Mouse (Mus musculus): Measurements from ENCODE around the gene Ccdc88c.

Ccdc88c gene

DNA sequence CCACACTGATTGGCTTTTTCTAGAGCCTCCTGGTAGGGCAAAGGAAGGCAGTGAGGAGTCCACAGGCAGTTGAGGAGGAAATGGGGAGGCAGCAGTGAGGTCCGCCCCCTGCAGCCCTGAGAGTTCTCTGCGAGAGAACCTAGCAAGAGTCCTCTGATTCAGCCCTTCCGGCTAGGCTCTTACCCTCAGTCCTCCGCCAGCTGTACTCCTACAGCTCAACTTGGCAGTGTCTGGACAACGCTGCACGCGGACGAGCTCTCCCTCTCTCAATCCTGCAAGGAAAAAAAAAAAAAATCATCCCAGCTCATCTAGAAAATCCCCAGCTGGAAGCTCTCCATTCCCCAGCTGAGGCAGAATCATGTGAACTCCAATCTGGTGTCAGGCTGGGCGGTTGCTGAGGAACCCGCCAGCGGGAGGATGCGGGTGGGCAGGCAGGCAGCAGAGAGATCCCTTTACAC lies 141.0 kb downstream of the Ccdc88c start:
- DNase-seq (ENCODE audit: extremely low read depth, insufficient read length, low spot score): no peak

DNA sequence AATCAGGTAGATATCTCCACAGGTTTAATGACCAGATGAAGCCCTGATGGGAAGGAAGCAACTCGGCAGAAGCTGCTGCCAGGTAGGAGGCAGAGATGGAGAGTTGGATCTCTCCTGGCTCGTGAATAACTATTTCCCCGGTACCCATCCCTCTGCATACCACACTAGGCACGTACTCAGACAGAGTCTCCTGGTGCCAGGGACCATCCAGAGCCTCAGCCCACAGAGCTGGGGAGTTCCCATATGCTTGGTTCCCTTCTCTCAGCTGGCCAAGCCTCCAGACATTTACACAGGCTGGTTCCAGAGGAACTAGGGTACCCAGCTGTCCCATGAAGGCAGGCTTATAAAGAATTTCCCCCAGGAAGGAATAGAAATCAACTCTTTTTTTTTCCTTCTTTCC lies 142.0 kb downstream of the Ccdc88c start:
- DNase-seq (ENCODE audit: extremely low read depth, insufficient read length, low spot score): no peak

DNA sequence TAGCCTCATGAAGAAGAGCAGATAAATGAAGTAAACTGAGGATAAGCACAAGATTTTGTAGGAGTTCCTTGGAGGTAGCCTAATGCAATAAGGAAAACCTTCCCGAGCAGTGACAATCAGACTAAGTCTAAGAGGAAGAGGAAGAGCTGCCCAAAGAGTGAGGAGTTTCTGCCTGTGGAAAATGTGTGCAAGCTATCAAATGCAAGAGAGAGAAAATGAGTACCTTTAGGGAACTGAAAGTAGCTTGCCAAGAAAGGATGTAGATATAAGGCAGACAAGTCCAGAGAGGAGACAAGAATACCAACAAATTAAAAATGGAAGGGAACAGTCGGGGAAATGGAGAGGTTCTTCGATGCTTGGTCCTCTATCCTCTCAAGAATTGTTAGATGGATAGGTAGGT lies 143.3 kb downstream of the Ccdc88c start:
- no peak for DNase-seq (ENCODE audit: extremely low read depth, insufficient read length, low spot score)

DNA sequence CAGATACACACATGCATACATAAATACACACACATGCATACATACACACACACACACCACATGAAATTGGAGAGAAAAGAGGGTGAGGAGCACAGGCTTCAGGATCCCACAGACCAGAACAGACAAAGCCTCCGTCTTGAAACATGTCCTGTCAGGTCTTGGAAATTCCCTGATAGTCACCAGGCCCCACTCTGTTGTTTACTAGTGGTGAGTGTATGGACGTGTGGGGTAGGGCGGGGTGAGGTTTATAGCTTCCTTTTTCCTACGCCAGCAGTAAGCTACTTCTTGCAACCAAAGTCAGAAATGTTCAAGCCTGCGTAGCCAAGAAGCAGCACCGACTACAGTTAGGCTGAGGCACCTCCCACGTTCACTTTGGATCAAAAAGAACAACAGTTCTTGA lies 145.7 kb downstream of the Ccdc88c start:
- no peak for DNase-seq (ENCODE audit: extremely low read depth, insufficient read length, low spot score)

DNA sequence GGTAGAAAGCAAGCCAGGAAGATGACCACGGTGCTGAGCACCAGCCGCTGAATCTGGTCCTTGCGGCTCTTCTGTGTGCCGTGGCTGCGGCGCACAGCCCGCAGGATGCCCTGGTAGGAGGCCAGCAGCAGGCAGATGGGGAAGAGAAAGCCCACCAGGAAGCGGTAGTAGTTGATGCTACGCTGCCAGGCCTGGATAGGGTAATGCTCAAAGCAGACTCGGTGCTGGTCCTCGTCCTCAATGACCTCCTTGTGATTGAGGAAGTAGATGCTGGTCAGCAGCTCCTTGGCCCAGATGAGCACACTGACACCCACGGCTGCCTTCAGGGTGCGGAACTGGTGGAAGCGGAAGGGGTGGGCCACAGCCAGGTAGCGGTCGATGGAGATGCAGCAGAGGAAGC lies 150.3 kb downstream of the Ccdc88c start:
- DNase-seq (ENCODE audit: extremely low read depth, insufficient read length, low spot score): no peak

DNA sequence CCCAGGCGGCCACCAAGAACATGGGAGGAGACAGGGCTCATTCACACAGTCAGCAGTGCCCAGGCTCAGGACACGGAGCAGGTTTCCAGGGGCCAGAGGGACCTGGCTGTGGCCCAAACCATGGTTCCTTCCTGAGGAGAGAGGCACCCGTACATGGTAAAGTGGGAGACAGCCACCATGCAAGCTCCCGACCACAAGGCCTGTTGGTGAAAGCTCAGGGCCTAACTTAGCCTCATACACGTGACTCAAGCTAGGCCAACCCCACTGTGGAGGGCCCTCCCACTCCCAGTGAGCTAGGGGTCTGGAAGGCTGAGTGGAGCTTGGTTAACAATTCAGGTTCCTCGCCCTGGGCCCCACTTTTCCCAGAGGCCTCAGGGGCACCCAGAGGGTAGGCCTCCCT lies 150.9 kb downstream of the Ccdc88c start:
- no peak for DNase-seq (ENCODE audit: extremely low read depth, insufficient read length, low spot score)

DNA sequence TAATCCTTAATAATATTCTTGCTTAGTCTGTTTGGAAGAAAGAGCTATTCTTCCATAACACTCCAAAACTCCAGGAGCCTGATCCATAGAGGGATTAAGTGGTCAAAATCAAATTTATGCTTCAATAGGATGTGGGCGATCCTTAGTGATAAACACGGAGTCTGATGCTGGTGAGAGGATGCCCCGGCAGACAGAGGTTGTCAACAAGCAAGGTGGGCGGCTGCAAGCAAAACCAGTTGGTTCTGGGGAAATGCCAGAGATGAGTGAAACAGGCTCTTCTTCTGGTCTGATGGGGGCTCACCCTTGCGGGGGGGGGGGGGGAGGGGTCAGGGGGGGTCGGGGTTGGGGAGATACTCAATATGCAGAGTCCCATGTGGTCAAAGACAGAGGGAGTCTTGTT lies 152.9 kb downstream of the Ccdc88c start:
- no peak for DNase-seq (ENCODE audit: extremely low read depth, insufficient read length, low spot score)

DNA sequence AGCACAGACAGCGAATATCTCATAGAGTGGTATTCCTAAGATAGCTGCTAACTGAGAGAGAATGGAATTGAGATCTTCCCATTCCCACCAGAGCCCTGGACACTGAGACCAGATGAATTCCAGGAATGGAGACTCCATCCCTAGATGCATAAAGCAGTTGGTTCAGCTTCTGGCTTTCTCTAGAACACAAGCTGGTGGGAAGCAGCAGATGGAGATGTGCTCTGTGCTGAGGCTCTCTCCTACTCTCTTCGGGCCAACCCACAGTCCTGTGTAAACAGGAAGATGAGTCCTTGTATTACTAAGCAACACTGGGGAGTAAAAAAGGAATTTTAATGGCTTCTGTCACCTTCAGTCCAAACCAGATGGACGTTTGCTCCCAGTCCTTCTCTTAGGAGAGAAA lies 153.3 kb downstream of the Ccdc88c start:
- DNase-seq (ENCODE audit: extremely low read depth, insufficient read length, low spot score): no peak

DNA sequence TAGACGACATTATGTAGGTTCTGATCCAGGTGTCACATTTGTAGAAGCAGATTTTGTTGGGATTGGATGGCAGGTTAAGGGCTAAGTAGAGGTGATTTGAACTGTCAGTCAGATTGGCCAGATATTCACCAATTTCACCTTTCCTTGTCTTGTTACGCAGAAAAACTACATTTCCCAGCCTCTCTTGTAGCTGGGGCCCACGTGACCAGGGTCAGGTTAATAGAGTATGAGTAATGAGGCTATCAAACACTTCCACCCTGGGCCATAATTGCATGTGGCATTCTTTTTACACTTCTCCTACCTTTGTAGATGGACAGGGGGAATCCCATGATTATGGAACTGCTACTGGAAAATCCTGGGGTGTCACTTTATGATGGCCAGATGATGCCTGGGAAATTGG lies 155.2 kb downstream of the Ccdc88c start:
- DNase-seq (ENCODE audit: extremely low read depth, insufficient read length, low spot score): no peak

DNA sequence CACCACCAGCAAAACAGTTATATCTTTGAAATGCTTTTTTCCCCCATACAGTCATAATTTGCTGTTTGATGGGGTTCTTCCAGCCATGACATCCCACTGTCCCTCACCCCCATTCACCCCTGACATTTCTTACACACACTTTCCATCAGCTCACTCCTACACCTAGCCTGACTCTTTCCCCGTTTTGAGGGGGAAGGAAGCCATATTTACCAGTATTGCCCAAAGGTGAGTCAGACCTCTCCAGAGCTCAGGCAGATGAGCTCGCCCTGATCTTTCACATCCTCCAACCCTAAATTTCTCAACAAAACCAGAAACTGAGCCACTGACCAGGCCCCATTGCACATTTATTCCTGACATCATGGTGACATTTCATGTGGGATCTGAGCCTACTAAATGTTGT lies 157.0 kb downstream of the Ccdc88c start:
- no peak for DNase-seq (ENCODE audit: extremely low read depth, insufficient read length, low spot score)

DNA sequence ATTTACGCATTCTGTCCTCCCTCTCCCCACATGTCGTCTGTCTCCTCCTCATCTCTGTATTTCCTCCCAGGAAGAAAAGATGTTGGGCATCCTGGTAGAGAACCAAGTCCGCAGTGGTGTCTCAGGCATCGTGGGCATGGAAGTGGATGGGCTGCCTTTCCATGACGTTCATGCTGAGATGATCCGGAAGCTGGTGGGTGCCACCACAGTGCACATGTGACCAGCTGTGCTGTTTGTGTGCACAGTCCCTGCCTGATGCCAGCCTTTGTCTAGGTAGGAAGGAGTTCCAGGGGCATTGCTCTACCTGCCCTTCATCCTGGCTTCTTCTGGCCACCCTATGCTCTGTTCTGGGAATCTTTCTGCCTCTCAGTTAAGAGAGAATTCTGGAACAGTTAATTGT lies 157.6 kb downstream of the Ccdc88c start:
- no peak for DNase-seq (ENCODE audit: extremely low read depth, insufficient read length, low spot score)

DNA sequence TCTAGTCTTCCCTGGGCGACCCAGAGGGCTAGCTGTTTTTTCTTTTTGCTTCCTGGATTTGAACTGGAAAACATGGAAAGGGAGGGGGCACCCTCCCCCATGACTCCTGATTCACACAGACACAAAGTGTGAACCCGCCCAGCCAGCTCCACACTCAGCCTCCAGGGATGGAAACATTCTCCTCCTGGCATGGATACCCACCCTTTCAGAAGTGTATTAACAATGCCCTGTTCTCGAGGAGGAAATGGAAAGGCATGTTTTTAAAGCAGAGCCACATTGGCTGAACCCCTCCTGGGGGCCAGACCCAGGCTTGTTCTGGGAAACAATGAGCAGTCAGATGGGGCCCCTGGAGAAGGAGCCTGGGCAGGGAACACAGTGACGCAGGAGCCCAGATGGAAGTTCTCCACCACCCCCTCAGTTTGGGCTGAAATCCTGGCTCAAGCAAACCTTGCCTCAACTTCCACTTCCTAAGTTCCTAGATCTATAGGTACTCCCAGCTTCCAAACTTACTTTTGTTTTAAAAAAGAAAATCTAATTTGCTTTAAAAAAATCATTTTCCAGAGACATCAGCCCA lies 160.7 kb downstream of the Ccdc88c start:
- no peak for DNase-seq (ENCODE audit: extremely low read depth, insufficient read length, low spot score)

DNA sequence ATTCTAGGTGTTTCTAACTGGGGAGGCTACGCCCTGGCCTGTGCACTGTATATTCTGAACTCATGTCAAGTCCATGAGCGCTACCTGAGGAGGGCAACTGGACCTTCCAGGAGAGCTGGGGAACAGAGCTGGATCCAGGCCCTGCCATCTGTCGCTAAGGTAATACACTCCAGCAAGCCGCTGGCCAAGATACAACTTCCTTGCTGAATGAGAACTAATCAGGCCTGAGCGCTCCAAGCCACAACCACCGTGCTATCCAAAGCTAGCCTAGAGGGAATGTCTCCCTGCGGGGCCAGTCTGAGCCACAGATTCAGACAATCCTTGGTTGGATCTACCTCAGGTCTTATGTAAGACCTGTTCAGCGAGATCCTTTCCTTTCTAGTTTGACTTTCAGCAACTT lies 161.8 kb downstream of the Ccdc88c start:
- no peak for DNase-seq (ENCODE audit: extremely low read depth, insufficient read length, low spot score)

DNA sequence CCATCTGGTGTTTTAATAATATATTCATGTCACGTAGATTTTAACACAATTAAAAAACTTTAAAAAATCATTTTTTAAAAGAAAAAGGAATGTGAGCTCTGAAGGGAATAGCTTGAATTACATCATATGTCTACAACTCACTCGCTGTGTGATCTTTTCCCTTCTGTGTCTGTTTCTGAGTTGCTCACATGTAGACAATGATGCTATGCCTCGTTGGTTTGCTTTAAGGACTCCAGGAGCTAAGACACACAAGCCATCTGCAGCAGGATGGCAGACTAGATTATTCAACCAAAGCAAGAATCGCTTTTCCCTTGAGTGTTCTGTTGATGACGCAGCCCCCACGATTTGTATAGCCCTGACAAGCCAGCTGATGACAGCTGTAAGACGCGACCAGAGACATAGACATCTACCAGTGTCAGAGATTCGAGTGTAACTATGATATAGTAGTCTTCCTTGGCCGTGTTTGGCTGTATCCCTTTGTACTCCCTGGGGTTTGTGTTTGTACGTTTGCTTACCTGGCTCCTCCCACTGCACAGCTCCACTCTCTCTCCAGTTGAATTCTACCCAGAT lies 163.3 kb downstream of the Ccdc88c start:
- DNase-seq (ENCODE audit: extremely low read depth, insufficient read length, low spot score): no peak

DNA sequence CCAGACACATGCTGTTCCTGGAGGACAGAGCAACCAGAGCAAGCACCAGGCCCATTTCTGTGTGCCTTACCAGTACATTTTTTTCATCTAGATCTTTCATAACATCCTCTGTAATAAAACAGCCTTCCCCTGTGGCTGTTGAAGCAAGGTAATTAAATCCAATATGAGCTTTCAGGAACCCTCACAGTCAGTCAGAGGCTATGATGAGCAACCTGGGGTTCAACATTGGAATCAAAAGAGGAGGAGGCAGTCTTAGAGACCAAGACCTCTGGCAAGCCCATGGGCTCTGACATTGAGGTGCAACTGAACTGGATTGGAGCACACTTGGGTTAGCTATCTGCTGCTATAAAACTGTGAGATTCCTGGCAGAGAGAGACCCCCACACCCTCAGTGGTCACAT lies 163.8 kb downstream of the Ccdc88c start:
- DNase-seq (ENCODE audit: extremely low read depth, insufficient read length, low spot score): no peak

DNA sequence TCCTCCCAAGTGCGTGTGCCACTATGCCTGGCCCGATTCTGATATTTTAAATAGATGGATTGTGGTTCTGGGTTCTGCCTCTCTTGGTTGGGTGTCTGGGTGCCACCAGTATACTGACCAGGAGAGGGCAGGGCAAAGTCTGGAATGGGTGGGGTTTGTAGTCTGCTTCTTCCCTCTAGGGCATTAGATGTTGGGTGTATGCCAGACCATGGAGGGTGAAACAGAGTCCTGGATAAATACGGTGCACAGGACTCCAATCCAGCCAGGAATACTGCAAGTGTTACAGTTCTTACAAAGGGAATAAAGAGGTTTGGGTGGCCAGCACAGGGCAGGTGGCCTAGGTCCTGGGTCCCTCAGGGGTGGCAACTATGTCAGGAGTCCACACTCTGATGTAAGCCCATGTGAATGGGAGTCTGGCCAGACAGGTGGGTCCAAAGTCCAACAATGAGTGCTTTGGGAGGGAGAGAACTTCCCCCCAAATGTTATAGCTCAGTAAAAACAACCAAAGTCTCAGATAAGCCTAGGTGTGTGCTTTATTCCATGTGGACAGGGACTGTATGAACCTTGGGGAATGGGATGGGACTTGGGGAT lies 165.9 kb downstream of the Ccdc88c start:
- no peak for DNase-seq (ENCODE audit: extremely low read depth, insufficient read length, low spot score)

DNA sequence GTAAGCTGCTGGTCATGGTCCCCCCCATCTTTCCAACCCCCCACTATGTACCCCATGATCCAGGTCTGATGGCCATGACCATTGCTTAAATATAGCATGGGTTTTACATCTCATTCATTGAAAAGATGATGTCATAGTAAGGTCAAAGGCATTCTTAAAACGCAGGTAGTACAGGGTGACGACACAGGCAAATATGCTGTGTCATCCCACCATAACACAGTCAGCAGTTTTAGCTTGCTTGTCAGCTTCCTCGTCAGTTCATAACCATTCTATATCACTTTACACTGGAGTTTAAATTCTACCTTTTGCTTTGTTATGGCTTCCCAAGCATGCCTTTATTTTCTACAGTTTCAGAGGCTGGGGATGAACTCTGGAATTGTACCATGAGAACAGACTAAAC lies 166.6 kb downstream of the Ccdc88c start:
- no peak for DNase-seq (ENCODE audit: extremely low read depth, insufficient read length, low spot score)
